Mouse (Mus musculus) frontal cortex, postnatal 36 days (tissue): ENCODE measurements around the gene Xpr1.
"Not testable (repeated sequence)": the region's sequence is repeated elsewhere in the genome, so short reads cannot be mapped to it uniquely, and the experiment has no call there.

ENCODE experiments used
- DNase-seq, 2 experiments: peaks; one replicate each; pipeline ENCODE4 v3.0.0; 2022; ENCODE audit warnings: low spot score in 2 of 2

Xpr1 gene

DNA sequence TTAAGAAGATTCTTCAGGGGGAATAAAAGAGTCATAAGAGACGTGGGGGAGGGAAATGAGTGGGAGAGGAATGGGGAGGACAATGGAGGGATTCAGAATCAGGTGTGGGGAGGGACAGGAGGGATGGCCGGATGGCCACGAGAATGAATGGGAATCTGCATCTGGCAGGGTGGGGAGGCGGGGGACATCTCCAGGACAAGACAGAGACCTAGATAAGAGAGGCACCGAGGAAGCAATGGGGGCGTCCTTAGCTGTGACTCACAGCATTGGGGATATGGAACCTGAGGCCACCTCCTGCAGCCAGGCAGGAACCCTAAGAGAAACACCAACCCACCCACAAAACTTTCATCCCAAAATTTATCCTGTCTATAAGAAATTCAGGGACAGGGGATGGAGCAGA is 81.3 kb downstream of the Xpr1 start:
- DNase-seq, result no peak

- no peak for DNase-seq
Observed at GRCm38 (mm10) chr1:155322183-155322582, 95.0 kb downstream of the Xpr1 start.

- no peak for DNase-seq
Observed at GRCm38 (mm10) chr1:155320091-155320833, 97.0 kb downstream of the Xpr1 start.

DNA sequence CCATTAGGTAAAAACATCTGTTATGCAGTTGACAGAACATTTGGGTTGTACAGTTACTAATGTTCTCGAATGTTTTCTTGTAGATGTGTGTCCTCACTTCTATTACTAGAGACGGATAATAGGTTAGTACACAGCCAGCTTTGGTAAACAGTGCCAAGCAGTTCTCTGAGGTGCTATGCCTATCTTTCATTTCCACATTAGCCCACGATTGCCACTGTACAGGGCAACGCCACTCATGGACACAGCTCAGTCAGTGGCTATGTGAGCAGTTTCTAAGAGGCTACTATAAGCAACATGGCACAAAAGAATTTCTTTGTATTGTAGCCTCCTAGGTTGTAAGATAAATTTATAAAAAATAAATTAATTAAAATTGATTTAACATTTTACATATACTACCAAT is 97.7 kb downstream of the Xpr1 start:
- DNase-seq, result no peak

- DNase-seq, result no peak
Observed at GRCm38 (mm10) chr1:155311672-155312071, 105.5 kb downstream of the Xpr1 start.

GRCm38 (mm10) chr1:155306879-155307278 is 110.3 kb downstream of the Xpr1 start:
- DNase-seq, result peak in 1 of 2 experiments; percentile 50

- no peak for DNase-seq
Observed at GRCm38 (mm10) chr1:155303402-155303801, 113.8 kb downstream of the Xpr1 start.

- no peak for DNase-seq
Observed at GRCm38 (mm10) chr1:155297615-155298014, 119.6 kb downstream of the Xpr1 start.

DNA sequence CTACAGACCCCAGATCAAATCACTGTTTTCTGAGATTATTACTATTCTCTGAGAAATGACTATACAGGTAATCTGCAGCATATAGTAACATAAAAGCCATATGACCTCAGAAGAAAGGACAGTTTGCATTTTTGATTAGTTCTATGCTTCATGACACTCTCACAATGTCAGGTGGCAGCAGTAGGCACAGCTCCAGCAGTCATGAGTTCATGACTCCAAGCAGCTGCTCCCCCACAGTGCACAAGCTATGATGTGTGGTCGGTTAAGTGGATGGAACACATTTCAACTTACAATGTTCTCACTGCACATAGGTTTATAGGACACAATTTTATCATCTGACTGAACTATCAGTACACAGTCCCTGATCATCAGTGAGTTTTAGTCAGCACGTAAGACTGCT is 120.0 kb downstream of the Xpr1 start:
- DNase-seq, result no peak

- peak in 1 of 2 experiments; percentile 58 for DNase-seq
Observed at GRCm38 (mm10) chr1:155293446-155293845, 123.8 kb downstream of the Xpr1 start.

GRCm38 (mm10) chr1:155289411-155289810 is 127.8 kb downstream of the Xpr1 start:
- no peak for DNase-seq

GRCm38 (mm10) chr1:155288033-155288432 is 129.2 kb downstream of the Xpr1 start:
- DNase-seq, result no peak

- DNase-seq, result no peak
Observed at GRCm38 (mm10) chr1:155283808-155284207, 133.4 kb downstream of the Xpr1 start.

GRCm38 (mm10) chr1:155281003-155281793 is 136.0 kb downstream of the Xpr1 start:
- DNase-seq, result peak; percentile 73 to 83

DNA sequence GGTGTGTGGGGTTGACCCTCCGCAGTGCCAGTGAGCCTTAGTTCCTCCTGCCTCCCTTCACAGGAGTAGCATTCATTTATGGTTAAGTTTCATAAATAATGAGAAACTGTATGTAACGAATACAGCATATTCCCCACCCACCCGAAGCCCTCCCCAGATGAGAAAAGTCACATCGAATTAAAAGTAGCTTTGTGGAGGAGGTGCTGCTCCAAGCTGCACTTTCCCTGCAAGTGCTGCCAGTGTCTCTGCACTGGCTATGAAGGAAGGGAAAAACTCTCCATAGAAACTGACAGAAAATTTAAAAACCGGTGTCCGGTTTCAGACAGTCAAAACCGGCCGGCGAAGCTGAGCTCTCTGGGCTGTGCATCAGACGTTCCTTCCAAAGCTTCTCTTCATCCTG is 136.9 kb downstream of the Xpr1 start:
- DNase-seq, result peak in 1 of 2 experiments; percentile 28

- no peak for DNase-seq
Observed at GRCm38 (mm10) chr1:155276381-155277033, 140.7 kb downstream of the Xpr1 start.

DNA sequence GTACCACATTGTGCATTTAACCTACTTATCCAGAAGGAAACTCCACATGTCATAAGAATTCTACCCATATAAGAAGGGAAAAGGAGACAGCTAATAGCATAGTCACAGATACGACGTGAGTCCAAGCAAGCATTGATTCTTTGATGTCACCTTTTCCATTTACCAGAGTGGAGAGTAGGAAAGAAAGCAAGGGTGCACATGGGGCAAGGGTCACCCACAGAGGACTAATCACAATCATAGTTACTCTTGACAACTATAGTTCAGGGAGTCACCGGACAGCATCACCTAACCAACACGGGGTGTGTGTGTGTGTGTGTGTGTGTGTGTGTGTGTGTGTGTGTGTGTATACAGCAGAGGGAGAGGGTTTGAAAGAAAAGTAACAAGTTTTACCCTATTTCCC is 141.4 kb downstream of the Xpr1 start:
- DNase-seq, result no peak

DNA sequence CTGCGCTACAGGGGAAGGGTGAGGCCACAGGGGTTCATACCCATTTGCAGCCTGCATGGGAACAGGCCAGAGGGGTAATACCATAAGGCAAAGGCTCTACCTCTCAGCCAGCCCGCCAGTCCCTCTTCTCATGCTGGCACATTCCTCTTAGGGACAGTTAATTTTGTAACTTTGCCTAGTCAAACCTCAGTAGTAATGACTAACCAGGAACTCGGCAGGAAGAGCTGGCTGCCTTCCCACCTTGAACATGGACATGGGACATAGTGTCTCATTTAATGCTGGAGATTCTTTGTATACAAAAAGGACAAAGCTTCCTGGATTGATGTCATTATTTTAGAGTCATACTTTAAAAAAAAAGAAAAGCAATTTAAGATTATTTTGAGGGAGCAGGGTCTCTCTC is 142.2 kb downstream of the Xpr1 start:
- DNase-seq, result no peak

GRCm38 (mm10) chr1:155272953-155273352 is 144.3 kb downstream of the Xpr1 start:
- DNase-seq, result no peak

DNA sequence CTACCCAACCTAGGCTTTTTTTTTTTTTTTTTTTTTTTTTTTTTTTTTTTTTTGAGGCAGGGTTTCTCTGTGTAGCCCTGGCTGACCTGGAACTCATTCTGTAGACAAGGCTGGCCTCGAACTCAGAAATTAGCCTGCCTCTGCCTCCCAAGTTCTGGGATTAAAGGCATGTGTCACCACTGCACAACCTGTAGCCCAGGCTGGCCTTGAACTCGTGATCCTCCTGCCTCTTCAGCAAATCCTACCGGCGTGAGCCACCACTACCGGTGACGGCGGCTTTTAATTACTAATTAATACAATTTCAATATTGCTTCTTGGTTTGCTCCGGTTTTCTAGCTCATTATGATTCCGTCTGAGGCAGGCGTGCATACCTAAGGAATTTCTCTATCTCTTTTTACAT is 154.7 kb downstream of the Xpr1 start:
- not testable (repeated sequence) for DNase-seq

DNA sequence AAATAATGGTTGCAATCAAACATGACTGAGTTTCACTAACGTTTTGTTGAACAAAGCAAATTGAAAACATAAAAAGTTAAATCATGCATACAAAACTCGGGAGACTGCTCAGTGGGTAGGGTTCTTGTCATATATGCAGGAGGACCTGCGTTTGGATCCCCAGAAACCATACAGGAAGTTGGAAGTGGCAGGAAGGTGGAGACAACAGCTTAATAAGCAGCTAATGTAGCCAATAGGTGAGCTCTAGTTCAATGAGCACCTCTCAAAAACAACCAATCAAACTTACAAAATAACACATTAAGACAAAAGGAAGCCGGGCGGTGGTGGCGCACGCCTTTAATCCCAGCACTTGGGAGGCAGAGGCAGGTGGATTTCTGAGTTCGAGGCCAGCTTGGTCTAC is 162.9 kb downstream of the Xpr1 start:
- no peak for DNase-seq

- peak in 1 of 2 experiments; percentile 52 for DNase-seq
Observed at GRCm38 (mm10) chr1:155253126-155253525, 164.1 kb downstream of the Xpr1 start.
